Mouse (Mus musculus): ENCODE measurements around the gene Ing3.

Gene Ing3

DNA sequence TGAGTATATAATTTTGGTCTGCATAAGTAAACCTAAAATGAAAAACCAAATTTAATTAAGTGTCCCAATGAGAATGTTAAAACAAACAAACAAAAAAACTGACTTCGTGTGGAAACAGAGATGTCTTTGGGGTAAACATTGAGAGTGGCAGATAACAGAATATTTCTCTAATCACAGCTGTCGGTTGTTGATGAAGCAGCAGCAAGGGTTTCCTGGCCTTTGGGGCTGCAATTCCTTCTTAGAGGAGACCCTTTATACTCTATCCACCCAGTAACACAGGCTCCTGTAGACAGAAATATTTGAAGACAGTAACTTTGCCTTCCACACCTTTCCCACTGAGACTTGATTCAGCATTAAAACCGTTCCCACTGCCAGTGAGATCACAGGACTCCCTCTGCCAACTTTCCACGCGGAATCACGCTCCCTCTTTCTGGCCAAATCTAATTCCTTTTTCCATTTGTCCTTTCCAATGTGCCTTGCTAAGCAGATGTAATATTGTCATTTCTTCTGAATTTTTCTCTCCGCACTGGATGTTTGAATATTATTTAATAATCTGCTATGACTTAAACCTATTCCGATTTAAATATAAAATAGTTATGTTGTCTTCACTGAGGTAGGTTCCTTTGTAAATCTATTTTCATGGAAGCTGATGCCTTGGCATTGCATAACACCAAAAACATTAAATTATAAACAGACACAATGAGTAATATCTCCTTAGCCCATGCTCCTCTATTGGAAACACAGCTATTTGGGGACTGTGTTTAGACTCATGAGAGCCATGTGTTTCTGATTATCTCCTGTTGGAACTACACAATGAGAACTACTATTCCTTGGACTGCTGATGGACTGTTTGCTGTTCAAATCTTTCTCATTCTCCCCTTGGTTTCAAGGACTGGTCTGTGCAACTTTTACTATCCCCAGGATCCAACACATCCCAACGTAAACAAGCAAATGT lies 41.1 kb downstream of the Ing3 start:
- in situ Hi-C loops (cut with MboI, MseI): loop anchor here in 1 of 2 experiments (10.0 kb wide), 1 partner anchor 1986 kb away; no protein-coding TSS in a partner anchor

DNA sequence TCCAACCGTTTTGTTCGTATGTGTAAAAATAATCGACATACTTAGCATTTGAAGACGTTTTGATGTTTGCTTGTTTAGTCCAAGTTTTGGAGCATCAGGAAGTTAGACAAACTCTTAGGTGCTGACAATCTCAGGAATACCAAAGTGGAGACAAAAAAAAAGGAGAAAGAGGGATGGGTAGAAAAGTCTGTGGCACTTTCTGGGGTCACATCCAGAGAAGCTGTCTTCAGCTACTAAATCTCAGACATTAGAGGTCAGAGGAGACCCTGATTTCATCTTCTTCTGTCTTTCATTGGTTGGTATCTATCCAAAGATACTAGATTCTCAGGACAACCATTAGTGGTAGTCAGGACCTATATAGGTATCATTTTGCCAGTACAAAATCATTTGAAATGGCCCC lies 41.8 kb downstream of the Ing3 start:
- in situ Hi-C loops (cut with MboI, MseI): loop anchor here in 1 of 2 experiments (10.0 kb wide), 1 partner anchor 1986 kb away; no protein-coding TSS in a partner anchor

DNA sequence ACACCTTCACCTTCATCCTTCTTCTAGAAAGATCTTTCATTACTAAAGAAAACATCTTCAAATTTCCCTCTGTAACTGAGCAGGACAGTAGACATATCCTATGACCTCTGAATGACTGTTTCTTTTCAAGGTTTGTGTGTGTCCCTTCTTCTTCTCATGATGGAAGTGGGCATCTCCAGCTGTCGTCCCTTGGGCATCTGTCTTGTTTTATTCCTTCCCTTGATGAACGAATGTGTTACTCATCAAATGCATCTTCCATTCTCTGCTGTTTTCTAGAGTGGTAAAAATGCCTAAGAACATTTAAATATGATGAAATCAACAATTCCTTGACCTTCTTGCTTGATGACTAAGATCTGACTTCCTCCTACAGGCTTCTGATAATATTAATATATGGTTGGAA lies 43.7 kb downstream of the Ing3 start:
- in situ Hi-C loops (cut with MboI, MseI): loop anchor here in 1 of 2 experiments (10.0 kb wide), 1 partner anchor 1988 kb away; no protein-coding TSS in a partner anchor

DNA sequence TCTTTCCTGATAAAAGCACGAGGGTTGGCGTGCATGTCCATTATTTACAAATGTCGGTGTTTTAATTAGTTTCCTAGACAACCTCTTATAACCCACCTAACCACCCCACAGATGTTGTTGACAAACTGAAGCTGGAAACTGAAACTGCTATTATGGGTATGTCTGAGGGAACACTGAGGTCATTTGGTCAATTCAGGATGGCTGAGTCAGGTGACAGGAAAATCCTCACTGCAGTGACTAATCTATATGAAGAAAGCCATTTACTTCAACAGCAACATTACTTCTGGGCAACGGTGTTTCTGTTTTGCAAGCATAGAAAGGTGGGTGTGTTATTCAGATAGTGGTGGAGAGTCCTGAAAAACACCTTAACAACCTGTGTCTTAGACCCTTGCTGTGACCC lies 48.8 kb downstream of the Ing3 start:
- in situ Hi-C loops (cut with MboI, MseI): loop anchor here in 1 of 2 experiments (10.0 kb wide), 1 partner anchor 1993 kb away; no protein-coding TSS in a partner anchor

DNA sequence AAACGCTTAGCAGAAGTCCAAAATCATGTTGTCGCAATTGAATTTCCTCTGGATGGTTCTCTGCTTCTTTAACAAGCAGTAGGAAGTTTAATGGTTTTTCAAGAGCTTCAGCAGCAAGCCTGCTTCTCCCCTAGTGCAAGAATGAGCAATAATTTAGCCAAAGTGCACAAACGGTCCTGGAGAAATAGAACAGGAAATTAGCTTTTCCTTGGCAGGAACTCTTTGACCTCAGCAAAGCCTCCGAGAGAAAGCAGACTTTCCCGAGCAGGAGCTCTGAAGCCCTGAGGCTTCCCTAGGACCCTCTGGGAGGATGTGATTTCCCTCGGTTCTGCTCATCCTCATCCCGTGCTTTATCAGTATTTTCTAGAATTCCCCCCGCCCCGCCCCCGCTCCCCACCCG lies 49.7 kb downstream of the Ing3 start:
- in situ Hi-C loops (cut with MboI, MseI): loop anchor here in 1 of 2 experiments (10.0 kb wide), 1 partner anchor 1994 kb away; no protein-coding TSS in a partner anchor

DNA sequence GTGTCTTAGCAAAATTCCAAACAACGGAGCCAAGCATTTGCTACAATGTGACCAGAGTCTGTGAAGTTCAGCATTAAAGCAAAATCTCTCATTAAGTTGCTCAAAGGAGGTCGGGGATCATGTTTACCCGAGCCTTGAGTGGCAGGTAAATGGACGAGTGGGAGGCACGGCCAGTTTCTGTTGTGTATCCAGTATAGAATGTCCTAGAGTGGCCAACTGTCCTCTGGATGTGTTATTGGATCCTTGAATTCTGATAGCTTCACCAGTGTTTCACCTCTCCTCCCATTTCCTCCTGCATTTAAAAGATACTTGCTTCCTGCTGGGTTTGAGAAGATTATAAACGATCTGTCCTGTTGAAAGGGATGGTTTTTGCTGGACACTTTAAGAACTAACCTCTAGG lies 50.7 kb downstream of the Ing3 start:
- in situ Hi-C loops (cut with MboI, MseI): no loop called here

DNA sequence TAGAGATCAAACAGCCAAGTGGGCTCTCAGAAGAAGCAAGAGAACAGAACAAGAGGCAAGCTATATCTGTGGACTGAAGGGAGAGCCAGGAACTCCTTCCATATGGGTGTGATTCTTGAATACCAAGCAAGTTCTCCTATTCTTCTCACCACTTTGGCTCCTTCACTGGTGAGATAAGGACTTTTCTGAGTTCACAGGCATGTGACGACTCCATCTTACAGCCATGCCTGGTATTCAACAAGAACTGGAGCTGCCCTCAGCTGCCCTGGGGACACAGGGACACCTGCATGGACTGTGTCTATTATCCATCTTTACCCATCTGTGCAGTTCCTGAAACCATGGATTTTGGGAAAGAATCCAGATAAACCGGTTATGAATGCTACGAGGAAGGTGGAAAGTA lies 51.5 kb downstream of the Ing3 start:
- in situ Hi-C loops (cut with MboI, MseI): no loop called here

DNA sequence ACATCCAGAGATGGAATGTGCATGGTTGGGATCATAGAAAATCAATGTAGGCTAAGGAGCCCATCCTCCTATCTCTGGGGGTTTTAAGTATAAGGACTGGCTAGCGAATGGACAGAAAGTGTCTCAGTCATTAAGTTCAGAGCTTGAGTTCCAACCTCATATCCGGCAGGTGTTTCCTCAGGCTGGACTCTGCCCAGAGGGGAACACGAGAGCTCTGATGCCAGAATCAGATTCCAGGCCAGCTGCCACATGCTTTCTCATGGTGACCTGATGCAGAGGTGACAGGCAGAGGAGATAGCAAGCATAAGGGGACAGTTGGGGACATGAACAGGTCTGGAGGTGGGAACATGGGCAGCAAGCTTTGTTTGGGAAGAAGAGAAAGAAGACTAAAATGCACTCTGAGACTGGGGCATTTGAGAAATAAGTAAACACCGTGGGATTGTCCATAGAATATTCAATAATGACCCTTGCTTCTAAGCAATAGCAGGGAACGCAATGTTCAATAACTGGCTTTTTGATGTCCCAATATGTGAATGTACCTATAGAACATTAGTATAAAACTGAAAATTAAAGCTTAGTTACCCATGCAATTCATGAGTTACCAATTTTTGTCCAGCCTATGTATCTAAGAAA lies 52.0 kb downstream of the Ing3 start:
- in situ Hi-C loops (cut with MboI, MseI): no loop called here

DNA sequence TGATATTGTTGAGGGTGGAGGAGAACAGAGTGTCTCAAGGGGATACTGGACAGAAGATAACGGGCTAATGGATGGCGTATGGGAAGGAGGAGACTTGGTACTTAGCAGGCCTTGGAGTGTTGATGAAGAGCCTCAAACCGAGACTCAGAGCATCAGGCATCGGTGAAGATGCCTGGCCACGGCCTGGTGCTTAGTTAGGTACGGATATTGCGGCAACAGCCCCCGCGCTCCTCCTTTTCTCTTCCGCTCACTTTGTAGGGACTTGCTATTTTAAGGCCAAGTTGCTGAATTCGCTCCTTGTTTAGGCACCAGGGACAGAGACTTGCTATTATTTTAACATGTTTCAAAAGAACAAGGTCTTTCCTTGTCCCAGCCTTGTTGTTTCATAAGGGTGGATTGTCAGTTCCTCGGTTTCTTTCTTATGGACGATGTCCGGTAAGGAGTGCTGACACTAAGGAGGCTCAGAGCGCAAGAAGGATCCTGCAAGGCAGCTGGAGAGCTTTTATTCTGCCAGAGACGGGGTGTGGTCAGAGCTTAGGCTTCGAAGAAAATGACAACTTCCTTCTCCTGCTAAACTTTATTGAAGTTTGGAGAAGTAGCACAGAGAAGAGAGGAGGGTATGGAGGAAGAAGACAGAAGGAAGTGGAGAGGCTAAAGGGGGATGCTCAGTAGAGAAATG lies 53.3 kb downstream of the Ing3 start:
- in situ Hi-C loops (cut with MboI, MseI): no loop called here

DNA sequence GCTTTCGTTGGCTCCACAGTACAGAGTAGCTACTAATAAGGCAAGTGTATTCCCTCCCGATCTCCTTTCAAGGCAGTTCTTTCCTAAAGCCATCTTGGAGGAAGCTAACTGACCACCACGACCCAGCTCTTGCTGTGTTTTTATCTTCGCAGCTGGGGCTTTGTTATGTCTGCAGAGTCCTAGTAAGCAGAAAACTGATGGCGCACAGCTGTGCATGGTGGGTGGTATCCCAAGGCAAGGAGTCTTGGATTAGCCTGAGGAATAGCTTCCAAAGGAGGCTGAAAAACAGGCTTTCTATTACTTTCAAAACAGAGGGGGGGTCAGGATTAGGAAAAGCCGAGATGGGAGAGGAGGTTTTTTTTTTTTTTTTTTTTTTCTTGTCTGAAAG lies 53.8 kb downstream of the Ing3 start:
- in situ Hi-C loops (cut with MboI, MseI): no loop called here

DNA sequence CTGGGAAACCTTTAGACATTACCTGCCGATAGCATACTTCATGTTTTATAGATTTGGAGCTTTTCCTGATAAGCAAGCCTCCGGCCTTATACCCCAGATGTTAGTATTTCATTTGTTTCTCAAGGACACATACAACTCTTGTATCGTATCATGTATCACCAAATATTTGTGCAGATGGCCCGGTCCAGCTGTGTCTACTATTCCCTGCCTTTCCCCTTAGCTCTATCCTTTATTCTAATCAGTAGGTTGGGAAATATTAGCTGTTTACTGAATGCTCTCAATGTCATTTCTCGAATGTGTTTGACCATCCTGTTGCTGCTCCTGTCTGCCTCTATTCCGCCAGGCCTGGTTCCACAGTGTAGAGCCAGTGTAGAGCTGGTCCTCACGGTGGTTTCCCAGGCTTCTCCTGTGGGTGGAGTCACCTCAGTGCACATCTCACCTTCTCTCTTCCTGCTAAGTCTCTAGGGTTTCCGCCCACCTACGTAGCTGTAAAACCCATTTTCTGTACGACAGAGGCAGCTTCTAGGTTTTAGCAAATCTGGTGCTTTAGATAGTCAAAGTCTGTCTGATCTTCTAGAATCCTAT lies 54.7 kb downstream of the Ing3 start:
- in situ Hi-C loops (cut with MboI, MseI): no loop called here

DNA sequence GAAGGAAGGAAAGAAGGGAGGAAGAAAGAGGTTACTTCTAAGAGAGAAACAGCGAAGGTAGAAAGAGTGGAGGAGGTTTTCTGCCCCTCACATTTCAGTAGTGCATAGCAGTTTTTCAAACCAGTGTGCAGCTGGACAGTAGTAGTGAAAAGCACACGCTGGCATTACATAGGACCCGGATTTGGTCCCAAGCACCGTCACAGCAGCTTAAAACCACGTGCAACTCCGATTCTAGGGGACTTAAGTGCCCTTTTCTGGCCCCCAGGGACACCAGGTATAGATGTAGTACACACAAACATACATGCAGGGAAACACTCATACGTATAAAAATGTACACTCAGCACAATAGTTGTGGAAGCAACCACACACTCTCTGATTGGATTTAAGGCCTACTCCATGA lies 59.0 kb downstream of the Ing3 start:
- in situ Hi-C loops (cut with MboI, MseI): no loop called here

DNA sequence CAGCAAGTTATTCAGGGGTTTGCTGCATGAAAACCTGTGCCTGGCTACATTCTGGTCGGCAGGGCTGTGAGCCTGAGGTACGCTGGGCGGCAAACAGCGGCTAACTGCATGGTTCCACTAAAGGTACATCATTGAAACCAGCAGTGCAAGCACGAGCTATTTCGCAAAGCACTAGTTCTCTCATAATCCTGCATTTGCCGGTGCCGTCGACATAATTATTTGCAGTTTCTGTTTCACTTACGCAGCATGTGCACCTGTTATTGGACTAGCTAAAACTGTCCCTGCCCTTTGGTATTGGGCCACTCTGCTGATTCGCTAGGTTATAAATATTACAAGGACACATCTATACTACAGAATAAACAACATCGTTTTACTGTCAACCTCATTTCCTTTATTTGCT lies 60.9 kb downstream of the Ing3 start:
- in situ Hi-C loops (cut with MboI, MseI): no loop called here

DNA sequence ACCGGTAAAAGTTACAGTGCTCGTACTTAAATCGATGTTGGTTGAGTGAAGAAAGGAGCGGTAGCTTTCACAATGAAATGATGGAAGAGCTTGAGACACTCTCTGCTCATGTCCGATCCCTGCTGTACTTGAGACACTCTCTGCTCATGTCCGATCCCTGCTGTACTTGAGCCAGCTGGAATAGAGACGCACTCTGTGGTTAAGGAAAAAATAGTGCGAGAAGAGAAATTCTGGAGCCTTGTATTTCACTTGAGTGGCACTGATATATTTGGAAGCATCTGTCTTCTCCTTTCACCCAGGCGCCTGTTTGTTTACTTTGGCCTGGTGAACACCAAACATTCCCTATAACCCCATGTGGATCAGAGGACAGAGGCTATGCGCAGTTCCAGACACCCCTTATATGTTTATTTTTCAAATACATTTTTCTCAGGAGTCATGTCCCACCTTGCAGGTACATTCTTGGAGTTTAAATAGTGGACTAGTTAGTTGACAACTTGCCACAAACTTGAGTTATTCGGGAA lies 61.5 kb downstream of the Ing3 start:
- in situ Hi-C loops (cut with MboI, MseI): no loop called here

DNA sequence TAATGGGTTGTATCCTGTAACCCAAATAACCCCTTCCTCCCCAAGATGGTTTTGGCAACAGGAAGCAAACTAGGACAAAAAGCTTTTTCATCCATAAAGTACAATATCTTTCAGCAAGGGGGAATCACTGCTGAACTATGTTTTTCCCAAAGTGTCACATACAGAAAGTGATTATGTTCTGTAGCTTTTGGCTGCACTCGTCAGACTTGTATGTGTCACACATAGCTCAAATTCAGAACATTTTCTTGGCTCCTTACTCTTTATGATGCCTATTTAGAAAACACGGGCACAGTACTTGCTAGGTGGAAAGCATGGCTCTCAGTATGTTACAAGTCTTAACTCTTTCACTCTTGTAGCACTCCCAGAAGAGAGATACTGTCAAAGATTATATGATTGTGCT lies 62.2 kb downstream of the Ing3 start:
- in situ Hi-C loops (cut with MboI, MseI): no loop called here

DNA sequence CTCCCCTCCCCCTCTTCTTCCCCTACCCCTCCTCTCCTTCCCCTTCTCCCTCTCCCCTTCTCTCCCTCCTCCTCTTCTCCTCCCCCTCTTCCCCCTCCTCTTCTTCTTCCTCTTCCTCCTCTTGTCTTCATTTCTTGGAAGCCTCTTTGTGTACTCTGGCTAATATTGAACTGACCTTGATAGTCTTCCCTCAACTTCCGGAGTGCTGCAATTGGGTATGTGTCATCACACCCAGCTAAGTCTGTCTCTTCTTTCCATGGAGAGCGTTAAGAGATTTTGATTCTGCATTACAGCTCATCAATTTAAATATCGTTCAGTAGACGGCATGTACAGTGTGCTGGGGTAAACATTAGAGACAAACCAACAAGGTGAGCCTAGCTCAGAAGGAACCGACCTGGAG lies 62.7 kb downstream of the Ing3 start:
- in situ Hi-C loops (cut with MboI, MseI): no loop called here

DNA sequence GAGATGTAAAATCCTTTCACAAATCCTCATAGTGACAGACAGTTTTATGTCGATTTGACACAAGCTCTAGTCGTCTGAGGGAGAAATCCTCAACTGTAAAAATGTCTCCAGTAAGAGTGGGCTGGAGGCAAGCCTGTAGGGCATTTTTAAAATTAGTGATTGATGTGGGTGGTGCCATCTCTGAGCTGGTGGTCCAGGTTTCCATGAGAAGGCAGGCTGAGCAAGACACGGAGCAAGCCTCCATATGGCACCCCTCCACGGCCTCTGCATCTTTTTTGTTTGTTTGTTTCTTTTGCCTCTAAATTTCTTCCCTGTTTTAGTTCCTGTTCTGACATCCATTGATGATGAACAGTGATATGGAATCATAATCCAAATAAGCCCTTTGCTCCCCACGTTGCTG lies 63.1 kb downstream of the Ing3 start:
- in situ Hi-C loops (cut with MboI, MseI): no loop called here

DNA sequence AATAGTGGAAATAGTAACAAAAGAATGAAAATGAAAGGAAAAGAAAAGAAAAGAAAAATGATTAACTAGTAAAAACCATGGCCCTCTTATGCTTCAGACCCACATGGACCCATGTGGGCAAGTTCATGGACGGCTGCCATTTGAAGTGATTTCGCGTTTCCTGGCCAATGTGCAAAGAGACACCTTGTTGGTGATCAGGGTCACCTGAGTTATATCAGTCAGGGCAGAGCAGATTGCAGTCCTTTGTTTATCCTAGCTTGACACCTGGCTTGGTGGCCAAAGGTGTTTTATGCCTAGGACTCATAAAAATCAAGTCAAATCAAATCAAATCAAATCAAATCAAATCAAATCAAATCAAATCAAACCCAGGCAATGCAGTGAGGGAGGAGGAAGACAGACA lies 64.0 kb downstream of the Ing3 start:
- in situ Hi-C loops (cut with MboI, MseI): no loop called here

DNA sequence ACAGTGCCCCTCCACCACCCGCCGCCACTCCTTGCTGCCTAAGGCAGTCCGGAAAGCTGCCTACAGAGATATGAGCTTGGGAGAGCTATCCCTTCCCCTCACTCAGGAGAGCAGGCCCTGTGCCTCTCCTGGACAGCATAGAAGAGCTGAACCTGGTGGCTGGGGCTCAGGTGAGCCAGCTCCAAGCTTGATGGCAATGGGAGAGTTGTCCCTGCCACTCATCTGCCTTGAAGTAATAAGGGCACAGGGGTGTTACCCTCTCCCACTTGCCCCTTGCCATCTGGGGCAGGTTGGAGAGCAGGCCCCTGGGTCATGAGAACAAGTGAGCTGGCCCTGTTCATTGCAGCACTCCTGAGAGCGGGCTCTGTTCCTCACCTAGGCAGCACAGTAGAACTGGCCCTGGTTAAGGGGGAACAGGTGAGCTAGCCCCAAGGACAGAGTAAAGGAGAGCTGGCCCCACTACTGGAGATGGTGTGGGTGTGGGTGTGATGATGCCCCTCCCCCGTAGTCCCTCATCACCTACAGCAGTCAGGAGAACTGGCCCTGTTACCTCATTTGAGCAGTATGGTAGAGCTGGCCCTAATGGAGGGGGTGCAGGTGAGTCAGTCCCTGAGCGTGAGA lies 65.0 kb downstream of the Ing3 start:
- in situ Hi-C loops (cut with MboI, MseI): no loop called here

DNA sequence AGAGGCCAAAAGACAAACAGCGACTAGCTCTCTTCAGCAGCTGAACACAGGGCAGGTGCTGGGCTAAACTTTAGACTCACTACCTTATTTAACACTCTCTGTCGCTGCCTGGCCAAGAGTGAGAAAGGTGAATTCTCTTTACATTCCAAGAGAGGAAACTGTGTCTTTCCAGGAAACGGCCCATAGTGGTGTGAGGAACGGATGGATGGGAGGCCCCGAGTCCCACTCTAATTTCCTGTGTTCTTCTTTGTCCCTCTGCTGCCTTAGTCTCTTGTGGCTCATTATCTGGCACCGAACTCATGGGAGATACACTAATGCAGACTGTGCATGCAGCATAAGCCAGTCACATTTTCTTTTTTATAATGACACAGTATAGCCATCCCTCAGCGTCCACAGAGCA lies 68.3 kb downstream of the Ing3 start:
- in situ Hi-C loops (cut with MboI, MseI): no loop called here

Data from T-helper 17 cell (primary cell).